Mouse (Mus musculus) bone marrow macrophage, adult 2 months (primary cell): ENCODE data around the gene Trim5. TPM values are rescaled to one million over a fixed set of nuclear protein-coding genes. Genes with fewer than 3 reads are reported as not detected.
"Not testable (repeated sequence)": the region's sequence is repeated elsewhere in the genome, so short reads cannot be mapped to it uniquely, and the experiment has no call there.

Source experiments
- H3K27ac ChIP-seq: 2 replicates; pipeline ENCODE4 v1.5.1; 2012; ENCODE audit warnings: low read depth, low read length; ENCODE audit not compliant: insufficient read depth
- H3K4me1 ChIP-seq: 2 replicates; pipeline ENCODE4 v1.6.1; 2012; ENCODE audit warnings: low read length; ENCODE audit not compliant: control insufficient read depth, insufficient read depth
- H3K4me3 ChIP-seq: 2 replicates; pipeline ENCODE4 v1.5.1; 2012; ENCODE audit warnings: mild to moderate bottlenecking, low read length, moderate library complexity; ENCODE audit not compliant: insufficient read depth
- CTCF ChIP-seq: IDR thresholded peaks from 2 replicates; pipeline ENCODE4 v1.5.1; 2012; ENCODE audit warnings: low read depth, mild to moderate bottlenecking, low read length, moderate library complexity
- POLR2A ChIP-seq: IDR thresholded peaks from 2 replicates; pipeline ENCODE4 v1.6.1; 2012; ENCODE audit warnings: mild to moderate bottlenecking, low read depth, low read length, borderline replicate concordance
- polyA plus RNA-seq: library from polyadenylated mRNA; stranded (reverse); fragments of >200 nt; gene quantifications from 2 replicates; pipeline ENCODE4 v1.2.4, GENCODE M21; 2012; ENCODE audit not compliant: missing spikeins, insufficient read depth, insufficient read length

Trim5 gene
- 14.9 and 15.9 TPM in 2 replicates for polyA plus RNA-seq

GRCm38 (mm10) chr7:104287576-104288443 is at the start of gene Trim5:
Gene Trim5 (minus strand): TSS chr7:104288094.
- not testable (repeated sequence) for H3K4me3 ChIP-seq, H3K27ac ChIP-seq, H3K4me1 ChIP-seq

- H3K27ac ChIP-seq, H3K4me1 ChIP-seq, H3K4me3 ChIP-seq: not testable (repeated sequence)
These were observed 47.7 kb upstream of the Trim5 start for GRCm38 (mm10) chr7:104335547-104335946.

GRCm38 (mm10) chr7:104329171-104329570 is 41.3 kb upstream of the Trim5 start, which contains the start of gene Trim34b:
Gene Trim34b (plus strand): TSS chr7:104329471.
- H3K27ac ChIP-seq, H3K4me3 ChIP-seq, H3K4me1 ChIP-seq: not testable (repeated sequence)

GRCm38 (mm10) chr7:104322028-104322427 is 34.1 kb upstream of the Trim5 start:
- no peak overlapping the region for H3K4me3 ChIP-seq
- H3K27ac ChIP-seq: no peak overlapping the region
- TF ChIP-seq POLR2A (no peak), CTCF (no peak)
- no peaks in the 10 kb centered on the region for H3K4me1 ChIP-seq

GRCm38 (mm10) chr7:104315369-104316080 is 27.6 kb upstream of the Trim5 start, which contains the start of gene Trim12a:
Gene Trim12a (minus strand): TSS chr7:104315466.
- H3K4me1 ChIP-seq: not testable (repeated sequence)
- Histone ChIP-seq H3K27ac (peak within 1 kb of the TSS; percentile 79), H3K4me3 (peak within 1 kb of the TSS; percentile 82)

- Histone ChIP-seq H3K4me1 (peaks cover 2% of the 10 kb centered on the region; the same call in 1 of the 2 replicates), H3K4me3 (peak overlapping the region; percentile 82)
- no peak for TF ChIP-seq CTCF
- no peak for TF ChIP-seq POLR2A
These were observed 27.0 kb upstream of the Trim5 start for GRCm38 (mm10) chr7:104314796-104315353.

GRCm38 (mm10) chr7:104291638-104292400 is 3.9 kb upstream of the Trim5 start:
- Histone ChIP-seq H3K4me3 (no peak overlapping the region), H3K4me1 (no peaks in the 10 kb centered on the region), H3K27ac (no peak overlapping the region)
- TF ChIP-seq POLR2A (no peak), CTCF (no peak)

More at GRCm38 (mm10) chr7:104314796-104315353, 27.0 kb upstream of the Trim5 start:
- peak overlapping the region; percentile 79 for H3K27ac ChIP-seq

- no peak for TF ChIP-seq POLR2A
- no peak for TF ChIP-seq CTCF
- no peaks in the 10 kb centered on the region for H3K4me1 ChIP-seq
- H3K4me3 ChIP-seq: no peak overlapping the region
- H3K27ac ChIP-seq: no peak overlapping the region
These were observed 2.7 kb upstream of the Trim5 start for GRCm38 (mm10) chr7:104290641-104291040.

- H3K27ac ChIP-seq, H3K4me3 ChIP-seq, H3K4me1 ChIP-seq: not testable (repeated sequence)
These were observed 8.5 kb downstream of the Trim5 start for GRCm38 (mm10) chr7:104279361-104279760.

- H3K27ac ChIP-seq, H3K4me3 ChIP-seq, H3K4me1 ChIP-seq: not testable (repeated sequence)
These were observed 22.6 kb downstream of the Trim5 start for GRCm38 (mm10) chr7:104265335-104265734.

- not testable (repeated sequence) for H3K4me1 ChIP-seq, H3K27ac ChIP-seq, H3K4me3 ChIP-seq
These were observed 27.5 kb downstream of the Trim5 start for GRCm38 (mm10) chr7:104260380-104260779.
